Comparison of ENCODE assay signal across 15 mouse cellular contexts in the genomic region with DNA sequence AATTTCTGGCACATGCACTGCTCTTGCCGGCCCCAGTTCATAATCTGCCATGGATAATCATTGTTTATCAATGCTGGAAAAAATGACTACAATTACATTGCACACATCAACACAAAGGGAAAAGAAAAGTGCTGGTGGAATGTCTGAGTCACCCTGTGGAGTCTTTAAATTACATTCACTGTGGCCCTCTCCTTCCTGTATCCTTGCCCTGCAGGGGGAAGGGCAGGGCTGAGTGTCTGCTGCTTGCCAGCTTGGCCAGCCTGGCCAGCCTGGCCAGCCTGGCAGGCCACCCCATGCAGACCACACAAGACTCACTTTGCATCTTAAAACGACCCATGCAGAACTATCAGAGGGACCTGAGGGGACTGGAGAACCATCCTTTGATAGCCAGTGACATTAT. TPM values are rescaled to one million over a fixed set of nuclear protein-coding genes. Genes with fewer than 3 reads are reported as not detected.
DNase-seq lines count a peak whose midpoint lies in the region; ATAC-seq and TF ChIP-seq lines count a peak whose summit lies in the region.
"Had no signal": no experiment of that assay in that cellular context is flagged by ENCODE, and none has a peak within 500 bp of the region (broad histone marks: within the 10 kb centered on the region; RNA-seq: fewer than 3 reads in every experiment).

No protein-coding gene starts in this region.

- no peaks in the 10 kb centered on the region for H3K36me3 ChIP-seq in limb, embryonic 14.5 days (ENCODE audit: control insufficient read depth, insufficient read depth, low read length)
- H3K36me3 ChIP-seq in limb, embryonic 10.5 days = no peaks in the 10 kb centered on the region
- H3K36me3 ChIP-seq in embryonic facial prominence, embryonic 14.5 days (ENCODE audit: control insufficient read depth, insufficient read depth, low read length) = no peaks in the 10 kb centered on the region
- no peaks in the 10 kb centered on the region for H3K36me3 ChIP-seq in stomach, postnatal 0 days (ENCODE audit: control insufficient read depth, insufficient read depth, low read length)
- H3K36me3 ChIP-seq: midbrain, embryonic 10.5 days had no signal

- intact Hi-C loops in left cerebral cortex, postnatal 4 days (cut with DNase I) = no loop called here

- H3K27ac ChIP-seq in limb, embryonic 14.5 days (replicated peaks; ENCODE audit: low read depth, low read length) = no peak overlapping the region
- no peak overlapping the region for H3K27ac ChIP-seq in limb, embryonic 10.5 days
- no peak overlapping the region for H3K27ac ChIP-seq in embryonic facial prominence, embryonic 14.5 days (replicated peaks; ENCODE audit: low read depth, low read length)
- H3K27ac ChIP-seq in stomach, postnatal 0 days (replicated peaks) = no peak overlapping the region
- H3K27ac ChIP-seq: midbrain, embryonic 10.5 days had no signal

- H3K27me3 ChIP-seq in limb, embryonic 14.5 days (ENCODE audit: control insufficient read depth, insufficient read depth, low read length) = no peaks in the 10 kb centered on the region
- no peaks in the 10 kb centered on the region for H3K27me3 ChIP-seq in limb, embryonic 10.5 days (ENCODE audit: low read depth, poor library complexity, severe bottlenecking)
- no peaks in the 10 kb centered on the region for H3K27me3 ChIP-seq in embryonic facial prominence, embryonic 14.5 days (replicated peaks; ENCODE audit: control insufficient read depth, insufficient read depth, low read length)
- no peaks in the 10 kb centered on the region for H3K27me3 ChIP-seq in stomach, postnatal 0 days (ENCODE audit: control insufficient read depth, insufficient read depth, low read length)

- DNase-seq in heart, adult 11 months = peak; percentile 70
- DNase-seq in heart, adult 8-10 months (ENCODE audit: low spot score) = no peak
- DNase-seq in limb, embryonic 14.5 days (ENCODE audit: low spot score) = no peak
- DNase-seq in limb, embryonic 10.5 days (ENCODE audit: low spot score) = no peak
- DNase-seq in embryonic facial prominence, embryonic 14.5 days (ENCODE audit: low spot score) = peak; percentile 65
- peak; percentile 31 for DNase-seq in stomach, postnatal 0 days (ENCODE audit: low spot score)
- no peak for DNase-seq in ovary, postnatal 14 days (ENCODE audit: low spot score)
- DNase-seq in left cerebral cortex, postnatal 4 days = no peak
- DNase-seq: adrenal gland, postnatal 25 days; cerebellum, adult 18-20 months; forebrain, postnatal 0 days; gastrocnemius, postnatal 14 days; kidney, adult 2 months; liver, postnatal 0 days had no signal

- 0 out of 2 replicates have a peak, but pooled peaks have one; percentile 30 for ATAC-seq in limb, embryonic 14.5 days (ENCODE audit: low FRiP score, low read depth)
- ATAC-seq in embryonic facial prominence, embryonic 14.5 days (ENCODE audit: low read depth) = peak; percentile 53
- peak; percentile 66 for ATAC-seq in stomach, postnatal 0 days (ENCODE audit: low FRiP score, low TSS enrichment)
- ATAC-seq: forebrain, postnatal 0 days; liver, postnatal 0 days had no signal

- H3K9me3 ChIP-seq in limb, embryonic 14.5 days (ENCODE audit: control insufficient read depth, low read length) = no peaks in the 10 kb centered on the region
- H3K9me3 ChIP-seq in limb, embryonic 10.5 days (replicated peaks) = no peaks in the 10 kb centered on the region
- H3K9me3 ChIP-seq in embryonic facial prominence, embryonic 14.5 days (ENCODE audit: control insufficient read depth, low read length) = no peaks in the 10 kb centered on the region
- H3K9me3 ChIP-seq in stomach, postnatal 0 days (ENCODE audit: control insufficient read depth, low read length) = no peaks in the 10 kb centered on the region
- H3K9me3 ChIP-seq: midbrain, embryonic 10.5 days had no signal

- WGBS in limb, embryonic 14.5 days = 52% methylated on average over 2 of the region's 2 CpGs
- WGBS in limb, embryonic 10.5 days = 58% methylated on average over 2 of the region's 2 CpGs
- WGBS in embryonic facial prominence, embryonic 14.5 days = 25% methylated on average over 2 of the region's 2 CpGs
- 20% methylated on average over 2 of the region's 2 CpGs for WGBS in stomach, postnatal 0 days

- no peak for TF ChIP-seq POLR2A in limb, embryonic 14.5 days (IDR thresholded peaks at IDR 0.05; ENCODE audit: borderline replicate concordance, extremely low read depth, insufficient read depth, insufficient read length)

- H3K9ac ChIP-seq in limb, embryonic 14.5 days (ENCODE audit: low read depth, low read length, severe bottlenecking) = no peak overlapping the region
- H3K9ac ChIP-seq in embryonic facial prominence, embryonic 14.5 days (ENCODE audit: low read depth, low read length) = no peak overlapping the region
- H3K9ac ChIP-seq in stomach, postnatal 0 days (ENCODE audit: low read length) = no peak overlapping the region
- H3K9ac ChIP-seq: forebrain, postnatal 0 days; liver, postnatal 0 days had no signal

- no peak for TF ChIP-seq EP300 in stomach, postnatal 0 days (optimal IDR thresholded peaks at IDR 0.05)

- no peak overlapping the region for H3K4me2 ChIP-seq in limb, embryonic 14.5 days (replicated peaks; ENCODE audit: low read depth, low read length, severe bottlenecking)
- H3K4me2 ChIP-seq in embryonic facial prominence, embryonic 14.5 days (ENCODE audit: low read depth, low read length) = no peak overlapping the region
- H3K4me2 ChIP-seq in stomach, postnatal 0 days (replicated peaks; ENCODE audit: low read depth) = no peak overlapping the region

- H3K4me3 ChIP-seq in limb, embryonic 14.5 days (replicated peaks; ENCODE audit: low read length) = no peak overlapping the region
- H3K4me3 ChIP-seq in limb, embryonic 10.5 days = no peak overlapping the region
- no peak overlapping the region for H3K4me3 ChIP-seq in embryonic facial prominence, embryonic 14.5 days (ENCODE audit: low read depth, low read length)
- no peak overlapping the region for H3K4me3 ChIP-seq in stomach, postnatal 0 days (ENCODE audit: low read depth, low read length)
- H3K4me3 ChIP-seq: midbrain, embryonic 10.5 days had no signal

- H3K4me1 ChIP-seq in limb, embryonic 14.5 days (ENCODE audit: control insufficient read depth, insufficient read depth, low read length) = 0 out of 2 replicates have a peak, but pooled peaks cover 3% of the 10 kb centered on the region
- peaks cover 24% of the 10 kb centered on the region for H3K4me1 ChIP-seq in limb, embryonic 10.5 days
- peaks cover 3% of the 10 kb centered on the region; the same call in 1 of the 2 replicates for H3K4me1 ChIP-seq in embryonic facial prominence, embryonic 14.5 days (ENCODE audit: control insufficient read depth, insufficient read depth, low read length)
- H3K4me1 ChIP-seq in stomach, postnatal 0 days (replicated peaks; ENCODE audit: control insufficient read depth, insufficient read depth) = no peaks in the 10 kb centered on the region
- H3K4me1 ChIP-seq: midbrain, embryonic 10.5 days had no signal

- TF ChIP-seq CTCF in stomach, postnatal 0 days (IDR thresholded peaks at IDR 0.05; ENCODE audit: low read depth) = no peak

RNA-seq across cellular contexts. Expression of a gene that starts 37.4 kb away (rescaled TPM):
- 100 to 1,000 TPM; 352 to 622 (median 508) TPM for total RNA-seq in heart, adult 8-10 months (2022)
- 55.3 and 80.6 TPM in 2 replicates for polyA plus RNA-seq in limb, embryonic 14.5 days (2012; rRNA removed)
- polyA plus RNA-seq in limb, embryonic 14.5 days (2014; fragmentation: Nextera tagmentation; extraction: Ambion mirVana) = 3.9 and 4.9 TPM in 2 replicates
- polyA plus RNA-seq in limb, embryonic 10.5 days (2016; fragmentation: Nextera tagmentation; extraction: Ambion mirVana) = 1.9 and 2.0 TPM in 2 replicates
- polyA plus RNA-seq in embryonic facial prominence, embryonic 14.5 days (2014; fragmentation: Nextera tagmentation; extraction: Ambion mirVana) = 3.2 and 3.5 TPM in 2 replicates
- polyA plus RNA-seq in stomach, postnatal 0 days (2015; fragmentation: Nextera tagmentation; extraction: Ambion mirVana) = 2.0 and 2.7 TPM in 2 replicates
- total RNA-seq in left cerebral cortex, postnatal 4 days (2021) = 10 to 100 TPM; 54.3 to 54.9 TPM

Comparison
In these comparisons a context has a peak if more than half of its experiments do, and no peak if none do; other contexts are left out.
1. DNase-seq: peak in heart, adult 11 months (single experiment), embryonic facial prominence, embryonic 14.5 days (single experiment) and stomach, postnatal 0 days (single experiment); none in heart, adult 8-10 months (single experiment), limb, embryonic 14.5 days (single experiment), limb, embryonic 10.5 days (single experiment), ovary, postnatal 14 days (single experiment) and left cerebral cortex, postnatal 4 days (single experiment).
2. Peak in every context shown above with its lines, with median percentiles within 50 percentile points of each other: ATAC-seq.